Mouse (Mus musculus): ENCODE results near the gene Zswim8.

The Zswim8 gene

GRCm38 (mm10) chr14:20733041-20733951, 25.9 kb downstream of the Zswim8 start:
- DNase-seq, result no peak

GRCm38 (mm10) chr14:20733952-20734774, 26.8 kb downstream of the Zswim8 start, which contains the start of gene Ndst2:
Gene Ndst2 (minus strand): TSS chr14:20734562.
- peak; percentile 83 to 88 for DNase-seq

- no peak for DNase-seq
Measured at GRCm38 (mm10) chr14:20735052-20735451, 27.7 kb downstream of the Zswim8 start.

GRCm38 (mm10) chr14:20735892-20736390, 28.6 kb downstream of the Zswim8 start:
- no peak for DNase-seq

- peak; percentile 55 to 66 for DNase-seq
Measured at GRCm38 (mm10) chr14:20737306-20737705, 30.0 kb downstream of the Zswim8 start.

- DNase-seq, result no peak
Measured at GRCm38 (mm10) chr14:20738511-20738910, 31.2 kb downstream of the Zswim8 start.

- no peak for DNase-seq
Measured at GRCm38 (mm10) chr14:20741301-20741700, 33.9 kb downstream of the Zswim8 start.

- no peak for DNase-seq
Measured at GRCm38 (mm10) chr14:20743614-20744013, 36.3 kb downstream of the Zswim8 start.

- DNase-seq, result no peak
Measured at GRCm38 (mm10) chr14:20746935-20747334, 39.6 kb downstream of the Zswim8 start.

- DNase-seq, result no peak
Measured at GRCm38 (mm10) chr14:20748388-20748787, 41.0 kb downstream of the Zswim8 start.

- no peak for DNase-seq
Measured at GRCm38 (mm10) chr14:20749494-20750051, 42.2 kb downstream of the Zswim8 start.

GRCm38 (mm10) chr14:20750503-20750902, 43.2 kb downstream of the Zswim8 start:
- no peak for DNase-seq

- no peak for DNase-seq
Measured at GRCm38 (mm10) chr14:20753792-20754191, 46.4 kb downstream of the Zswim8 start.

GRCm38 (mm10) chr14:20757370-20757907, 50.1 kb downstream of the Zswim8 start:
- peak; percentile 86 to 88 for DNase-seq

GRCm38 (mm10) chr14:20758768-20759435, 51.5 kb downstream of the Zswim8 start:
- no peak for DNase-seq

- no peak for DNase-seq
Measured at GRCm38 (mm10) chr14:20764942-20765341, 57.6 kb downstream of the Zswim8 start.

GRCm38 (mm10) chr14:20765642-20766258, 58.4 kb downstream of the Zswim8 start:
- DNase-seq, result peak; percentile 90 to 91

GRCm38 (mm10) chr14:20767936-20768335, 60.6 kb downstream of the Zswim8 start:
- no peak for DNase-seq

GRCm38 (mm10) chr14:20768581-20768980, 61.2 kb downstream of the Zswim8 start:
- no peak for DNase-seq

GRCm38 (mm10) chr14:20771941-20772340, 64.6 kb downstream of the Zswim8 start:
- DNase-seq, result no peak

GRCm38 (mm10) chr14:20772808-20773207, 65.5 kb downstream of the Zswim8 start:
- no peak for DNase-seq
